Mouse (Mus musculus) lung, postnatal 0 days (tissue): ENCODE measurements at regions not wholly inside any gene's neighbourhood (a gene's known extent, or its start where the extent isn't known, plus 50 kb on each side); places are given as distances from the start of the nearest gene placed in this dataset.

Source experiments
- CTCF ChIP-seq: IDR thresholded peaks from 2 replicates; pipeline ENCODE4 v1.5.1; 2016; ENCODE audit warnings: antibody characterized with exemption, mild to moderate bottlenecking
- EP300 ChIP-seq: IDR thresholded peaks from 2 replicates; pipeline ENCODE4 v1.6.1; 2016; ENCODE audit warnings: antibody characterized with exemption, mild to moderate bottlenecking, control low read depth

DNA sequence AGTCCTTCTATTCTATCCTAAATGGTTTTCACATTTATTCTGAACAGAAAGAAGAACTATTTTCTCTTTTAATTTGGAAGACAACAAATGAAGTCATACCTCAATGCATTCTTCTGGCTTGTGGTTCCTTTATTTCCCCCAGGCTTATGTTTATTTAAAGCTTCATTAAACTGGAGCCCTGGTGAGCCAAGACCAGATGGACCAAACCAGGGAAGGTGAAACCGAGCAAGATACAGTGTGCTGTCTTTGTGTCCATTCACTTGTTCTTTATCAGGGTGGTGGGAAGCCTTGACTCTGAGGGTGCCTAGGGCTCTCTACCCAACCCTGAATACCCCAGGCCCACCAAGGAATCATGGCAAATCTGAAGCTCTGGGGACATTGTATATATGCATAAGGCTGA lies 606.3 kb downstream of the Pdcd6ip start:
- TF ChIP-seq EP300, result no peak
- no peak for TF ChIP-seq CTCF
